Mouse (Mus musculus) embryonic facial prominence, embryonic 13.5 days (tissue): ENCODE measurements around the gene Gm14308. TPM values are rescaled to one million over a fixed set of nuclear protein-coding genes. Genes with fewer than 3 reads are reported as not detected.
"Not testable (repeated sequence)": the region's sequence is repeated elsewhere in the genome, so short reads cannot be mapped to it uniquely, and the experiment has no call there.

Source experiments
- ATAC-seq: fragments of 200-750 bp; cut with Nextera tagmentation; 2 replicates; pipeline ENCODE4 v1.8.0; 2017; ENCODE audit warnings: low read depth; ENCODE audit not compliant: insufficient number of reproducible peaks, insufficient read depth, low FRiP score, low TSS enrichment
- H3K27ac ChIP-seq: fragments of 300-500 bp; sonication (generic); 2 replicates; pipeline ENCODE4 v1.5.1; 2015; ENCODE audit warnings: moderate library complexity, mild to moderate bottlenecking, inconsistent platforms
- H3K27me3 ChIP-seq: fragments of 300-500 bp; sonication (generic); 2 replicates; pipeline ENCODE4 v1.6.1; 2015; ENCODE audit warnings: mild to moderate bottlenecking, inconsistent platforms
- H3K36me3 ChIP-seq: fragments of 300-500 bp; sonication (generic); 2 replicates; pipeline ENCODE4 v1.6.1; 2015; ENCODE audit warnings: mild to moderate bottlenecking, inconsistent platforms
- H3K4me1 ChIP-seq: fragments of 300-500 bp; sonication (generic); 2 replicates; pipeline ENCODE4 v1.6.1; 2015; ENCODE audit warnings: inconsistent platforms
- H3K4me2 ChIP-seq: fragments of 300-500 bp; sonication (generic); 2 replicates; pipeline ENCODE4 v1.6.1; 2015; ENCODE audit warnings: moderate library complexity, mild to moderate bottlenecking, inconsistent platforms
- H3K4me3 ChIP-seq: fragments of 300-500 bp; sonication (generic); 2 replicates; pipeline ENCODE4 v1.5.1; 2015; ENCODE audit warnings: mild to moderate bottlenecking, inconsistent platforms
- H3K9ac ChIP-seq: fragments of 300-500 bp; sonication (generic); 2 replicates; pipeline ENCODE4 v1.6.1; 2015; ENCODE audit warnings: mild to moderate bottlenecking, inconsistent platforms
- H3K9me3 ChIP-seq: fragments of 300-500 bp; sonication (generic); 2 replicates; pipeline ENCODE4 v1.6.1; 2016; ENCODE audit warnings: inconsistent platforms
- WGBS: fragments of 180-500 bp; shearing (Covaris S2); methylation state at CpG from one replicate; pipeline ENCODE4 v1.1.7; 2015; ENCODE audit warnings: mixed read lengths; 5-methylcytosine and 5-hydroxymethylcytosine counted together
- polyA plus RNA-seq: library from polyadenylated mRNA; unstranded; fragments of >200 nt; fragmentation: Nextera tagmentation; extraction: Ambion mirVana; gene quantifications from 2 replicates; pipeline ENCODE4 v1.2.1, GENCODE M21; 2015

The Gm14308 gene
- 25.9 and 34.1 TPM in 2 replicates for polyA plus RNA-seq

- not testable (repeated sequence) for ATAC-seq, H3K27ac ChIP-seq, H3K9ac ChIP-seq, H3K4me2 ChIP-seq, H3K4me1 ChIP-seq, H3K27me3 ChIP-seq, H3K9me3 ChIP-seq, H3K4me3 ChIP-seq, H3K36me3 ChIP-seq
- WGBS: no CpG with 5 or more reads among the region's 4 CpGs
Observed at GRCm38 (mm10) chr2:176636244-176636643, at the start of gene Gm14308. Gm14308 (minus strand) TSS chr2:176636344.

- H3K9ac ChIP-seq, H3K27me3 ChIP-seq, H3K4me1 ChIP-seq, H3K36me3 ChIP-seq, H3K4me3 ChIP-seq, H3K9me3 ChIP-seq, H3K4me2 ChIP-seq, H3K27ac ChIP-seq, ATAC-seq: not testable (repeated sequence)
- WGBS: no CpG with 5 or more reads among the region's 6 CpGs
Observed at GRCm38 (mm10) chr2:176670222-176670621, 34.1 kb upstream of the Gm14308 start, which contains the start of gene Zfp973. Zfp973 (plus strand) TSS chr2:176670522.

Other genes with a start within 250 kb of the Gm14308 start
- gene Gm14435, start 212.8 kb downstream of the Gm14308 start, polyA plus RNA-seq: 14.3 and 15.7 TPM in 2 replicates
- gene Gm14434, start 149.6 kb downstream of the Gm14308 start, polyA plus RNA-seq: 1.1 and 9.8 TPM in 2 replicates
- not detected in 2 replicates for gene Zfp967, start 115.3 kb downstream of the Gm14308 start, polyA plus RNA-seq
- gene Zfp973, start 34.2 kb upstream of the Gm14308 start, polyA plus RNA-seq: 7.6 and 11.3 TPM in 2 replicates
- 34.4 and 38.0 TPM in 2 replicates for gene Gm14305, start 72.0 kb upstream of the Gm14308 start, polyA plus RNA-seq
- 13.9 and 17.5 TPM in 2 replicates for gene Gm14295, start 162.3 kb upstream of the Gm14308 start, polyA plus RNA-seq
- gene Gm14408, start 194.8 kb upstream of the Gm14308 start, polyA plus RNA-seq: not detected in 2 replicates